Mouse (Mus musculus): ENCODE measurements around the gene Usp13.

The Usp13 gene

GRCm38 (mm10) chr3:32939802-32940501, 122.6 kb downstream of the Usp13 start:
- no peak for DNase-seq (ENCODE audit: low spot score in 2 of 2)

- no peak for DNase-seq (ENCODE audit: low spot score in 2 of 2)
Measured at GRCm38 (mm10) chr3:32947486-32947885, 130.1 kb downstream of the Usp13 start.

GRCm38 (mm10) chr3:32951382-32951781, 134.0 kb downstream of the Usp13 start:
- DNase-seq (ENCODE audit: low spot score in 2 of 2), result no peak

GRCm38 (mm10) chr3:32961494-32961893, 144.1 kb downstream of the Usp13 start:
- no peak for DNase-seq (ENCODE audit: low spot score in 2 of 2)

GRCm38 (mm10) chr3:32965528-32965927, 148.2 kb downstream of the Usp13 start:
- DNase-seq (ENCODE audit: low spot score in 2 of 2), result no peak

- DNase-seq (ENCODE audit: low spot score in 2 of 2), result no peak
Measured at GRCm38 (mm10) chr3:32968671-32969425, 151.5 kb downstream of the Usp13 start.

- no peak for DNase-seq (ENCODE audit: low spot score in 2 of 2)
Measured at GRCm38 (mm10) chr3:32970257-32970656, 152.9 kb downstream of the Usp13 start.

- DNase-seq (ENCODE audit: low spot score in 2 of 2), result no peak
Measured at GRCm38 (mm10) chr3:32979238-32979637, 161.9 kb downstream of the Usp13 start.

GRCm38 (mm10) chr3:32979981-32980380, 162.6 kb downstream of the Usp13 start:
- no peak for DNase-seq (ENCODE audit: low spot score in 2 of 2)

- no peak for DNase-seq (ENCODE audit: low spot score in 2 of 2)
Measured at GRCm38 (mm10) chr3:32985141-32985540, 167.8 kb downstream of the Usp13 start.

Measured in spleen, postnatal 14 days (tissue).